Mouse (Mus musculus): Measurements from ENCODE around the gene Cox18. TPM values are rescaled to one million over a fixed set of nuclear protein-coding genes. Genes with fewer than 3 reads are reported as not detected.

Cox18 gene
- polyA plus RNA-seq, 1 experiment = 21.3 TPM

DNA sequence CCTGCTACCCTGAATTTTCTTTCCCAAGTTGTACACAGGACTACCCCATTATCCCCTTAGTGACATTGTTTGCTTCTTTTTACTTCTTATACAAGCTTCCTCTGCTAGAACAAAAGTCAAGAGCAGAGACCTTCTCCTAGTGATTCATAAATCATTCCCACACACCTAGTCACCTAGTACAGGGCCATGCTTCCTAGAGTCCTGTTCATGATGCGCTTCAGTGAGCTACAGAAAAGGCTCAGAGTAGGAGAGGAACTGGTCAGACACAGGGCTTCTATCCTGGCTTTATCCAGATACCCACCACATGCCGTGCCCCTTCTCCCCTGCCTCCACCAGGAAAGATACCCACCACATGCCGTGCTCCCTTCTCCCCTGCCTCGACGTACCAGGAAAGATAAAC, 44.7 kb downstream of the Cox18 start:
- WGBS = 89% methylated on average over 5 of the region's 5 CpGs
- no peak for DNase-seq (ENCODE audit: low read depth in 1 of 2, low spot score in 2 of 2)
- H3K27ac ChIP-seq (ENCODE audit: insufficient read depth, low read length) = no peak overlapping the region
- TF ChIP-seq POLR2A (IDR thresholded peaks at IDR 0.05; ENCODE audit: low read depth, low read length) (no peak), CTCF (IDR thresholded peaks at IDR 0.05; ENCODE audit: extremely low read depth, insufficient read depth, insufficient read length, insufficient replicate concordance) (no peak)
- H3K4me1 ChIP-seq (ENCODE audit: control insufficient read depth, insufficient read depth, insufficient read length) = no peaks in the 10 kb centered on the region
- no peak overlapping the region for H3K4me3 ChIP-seq (ENCODE audit: extremely low read depth, insufficient read depth, insufficient read length)
- H3K36me3 ChIP-seq (ENCODE audit: control insufficient read depth, insufficient read depth, low read length) = no peaks in the 10 kb centered on the region
- H3K27me3 ChIP-seq (ENCODE audit: control insufficient read depth, insufficient read depth, low read length) = no peaks in the 10 kb centered on the region

DNA sequence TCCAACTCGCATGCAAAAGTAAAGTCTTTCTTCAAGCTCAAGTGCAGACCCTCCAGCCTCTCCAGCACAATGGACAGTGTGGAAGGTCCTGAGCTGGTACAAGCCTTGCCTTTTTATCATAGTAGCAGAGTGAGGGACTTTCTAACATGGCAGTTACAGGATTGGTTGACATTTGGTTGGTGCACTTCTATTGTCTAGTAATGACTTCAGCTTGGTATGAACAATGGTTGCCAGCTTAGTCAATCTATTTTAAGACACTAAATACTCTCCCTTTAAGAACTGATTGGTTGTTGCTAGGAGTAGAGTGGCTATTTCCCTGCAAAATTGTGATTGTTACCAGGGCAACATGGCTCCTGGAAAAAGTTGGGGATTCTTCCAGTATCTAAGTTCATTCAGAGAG, 45.7 kb downstream of the Cox18 start:
- H3K4me3 ChIP-seq (ENCODE audit: extremely low read depth, insufficient read depth, insufficient read length) = no peak overlapping the region
- H3K36me3 ChIP-seq (ENCODE audit: control insufficient read depth, insufficient read depth, low read length) = no peaks in the 10 kb centered on the region
- H3K27ac ChIP-seq (ENCODE audit: insufficient read depth, low read length) = no peak overlapping the region
- no peaks in the 10 kb centered on the region for H3K27me3 ChIP-seq (ENCODE audit: control insufficient read depth, insufficient read depth, low read length)
- no peaks in the 10 kb centered on the region for H3K4me1 ChIP-seq (ENCODE audit: control insufficient read depth, insufficient read depth, insufficient read length)
- DNase-seq (ENCODE audit: low read depth in 1 of 2, low spot score in 2 of 2) = no peak
- 97% methylated on average over 1 of the region's 1 CpGs for WGBS
- TF ChIP-seq CTCF (IDR thresholded peaks at IDR 0.05; ENCODE audit: extremely low read depth, insufficient read depth, insufficient read length, insufficient replicate concordance) = no peak
- no peak for TF ChIP-seq POLR2A (IDR thresholded peaks at IDR 0.05; ENCODE audit: low read depth, low read length)

Other genes with a start within 250 kb of the Cox18 start
- 15.1 and 15.4 TPM in 2 replicates for gene Ankrd17, start 142.6 kb upstream of the Cox18 start, polyA plus RNA-seq (2012; rRNA removed)
- gene Gm9958, start 143.2 kb upstream of the Cox18 start, polyA plus RNA-seq (2012; rRNA removed) = 0.54 and 0.79 TPM in 2 replicates
- 1.2 TPM in 2 replicates for gene Alb, start 236.9 kb upstream of the Cox18 start, polyA plus RNA-seq (2012; rRNA removed)